Mouse (Mus musculus): ENCODE measurements around the gene Mctp1. TPM values are rescaled to one million over a fixed set of nuclear protein-coding genes. Genes with fewer than 3 reads are reported as not detected.
"Not testable (repeated sequence)": the region's sequence is repeated elsewhere in the genome, so short reads cannot be mapped to it uniquely, and the experiment has no call there.

The Mctp1 gene
- polyA plus RNA-seq, 1 experiment from 2014 or later = 0.47 TPM

DNA sequence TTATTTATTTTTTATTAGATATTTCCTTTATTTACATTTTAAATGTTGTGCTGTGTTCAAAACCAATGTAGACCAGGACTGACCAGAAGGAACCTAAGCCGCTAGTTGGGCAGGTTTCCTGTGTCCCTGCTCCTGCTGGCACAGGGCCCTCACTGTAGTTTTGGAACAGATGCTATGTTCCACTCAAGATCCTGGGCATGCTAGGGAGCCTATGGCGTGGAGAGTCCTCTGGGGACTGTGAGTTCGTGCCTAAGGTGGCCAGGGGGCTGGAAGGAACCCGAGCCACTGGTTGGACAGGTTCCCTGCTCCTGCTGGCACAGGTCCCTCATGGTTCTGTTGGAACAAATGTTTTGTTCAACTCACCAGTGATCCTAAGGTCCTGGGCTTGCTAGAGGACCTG, 35.8 kb downstream of the Mctp1 start:
- WGBS = 70% methylated on average over 4 of the region's 4 CpGs

GRCm38 (mm10) chr13:76421075-76421474, 36.7 kb downstream of the Mctp1 start:
- no peak for ATAC-seq (ENCODE audit: extremely low read depth, insufficient number of reproducible peaks, low FRiP score, low TSS enrichment)
- H3K27ac ChIP-seq (replicated peaks) = no peak overlapping the region
- 89% methylated on average over 1 of the region's 1 CpGs for WGBS

More for the DNA sequence above, 35.8 kb downstream of the Mctp1 start:
- H3K9ac ChIP-seq = no peak overlapping the region
- no peaks in the 10 kb centered on the region for H3K9me3 ChIP-seq
- H3K4me2 ChIP-seq = no peak overlapping the region
- H3K36me3 ChIP-seq = no peaks in the 10 kb centered on the region
- ATAC-seq (ENCODE audit: extremely low read depth, insufficient number of reproducible peaks, low FRiP score, low TSS enrichment) = no peak
- no peak overlapping the region for H3K4me3 ChIP-seq
- H3K4me1 ChIP-seq = no peaks in the 10 kb centered on the region
- H3K27ac ChIP-seq (replicated peaks) = no peak overlapping the region
- no peaks in the 10 kb centered on the region for H3K27me3 ChIP-seq (replicated peaks)

GRCm38 (mm10) chr13:76422124-76422523, 37.8 kb downstream of the Mctp1 start:
- no peak overlapping the region for H3K9ac ChIP-seq
- H3K9me3 ChIP-seq = no peaks in the 10 kb centered on the region
- H3K36me3 ChIP-seq = no peaks in the 10 kb centered on the region
- H3K4me3 ChIP-seq = no peak overlapping the region
- no peaks in the 10 kb centered on the region for H3K4me1 ChIP-seq
- no peak for ATAC-seq (ENCODE audit: extremely low read depth, insufficient number of reproducible peaks, low FRiP score, low TSS enrichment)
- H3K27me3 ChIP-seq (replicated peaks) = no peaks in the 10 kb centered on the region
- no peak overlapping the region for H3K27ac ChIP-seq (replicated peaks)
- H3K4me2 ChIP-seq = no peak overlapping the region
- WGBS = 67% methylated on average over 5 of the region's 5 CpGs

More at GRCm38 (mm10) chr13:76421075-76421474, 36.7 kb downstream of the Mctp1 start:
- Histone ChIP-seq H3K36me3 (no peaks in the 10 kb centered on the region), H3K4me2 (no peak overlapping the region), H3K4me3 (no peak overlapping the region), H3K9me3 (no peaks in the 10 kb centered on the region), H3K27me3 (replicated peaks) (no peaks in the 10 kb centered on the region), H3K9ac (no peak overlapping the region), H3K4me1 (no peaks in the 10 kb centered on the region)

DNA sequence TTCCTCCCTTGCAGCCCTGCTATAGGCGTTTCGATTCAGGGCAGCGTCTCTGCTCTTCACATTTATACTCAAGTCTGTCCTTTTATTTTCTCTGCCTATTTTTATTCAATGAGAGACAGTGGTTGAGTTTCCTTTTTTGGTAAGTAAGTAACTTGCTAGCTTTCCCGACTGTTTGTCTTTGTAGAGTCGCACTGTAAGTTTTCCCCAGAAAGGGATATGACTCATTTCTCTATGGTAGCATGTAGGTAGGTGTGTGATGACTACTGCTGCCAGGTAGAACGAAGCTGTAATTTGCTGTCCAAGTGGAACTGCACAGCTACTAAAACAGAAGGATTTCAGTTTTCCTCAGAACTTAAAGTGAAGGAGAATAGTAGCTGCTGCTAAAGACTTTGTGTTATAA, 45.1 kb downstream of the Mctp1 start:
- H3K4me2 ChIP-seq = no peak overlapping the region
- no peaks in the 10 kb centered on the region for H3K36me3 ChIP-seq
- no peak overlapping the region for H3K4me3 ChIP-seq
- no peak for ATAC-seq (ENCODE audit: extremely low read depth, insufficient number of reproducible peaks, low FRiP score, low TSS enrichment)
- no peaks in the 10 kb centered on the region for H3K4me1 ChIP-seq
- H3K9ac ChIP-seq = no peak overlapping the region
- no peak overlapping the region for H3K27ac ChIP-seq (replicated peaks)
- WGBS = 67% methylated on average over 6 of the region's 6 CpGs
- no peaks in the 10 kb centered on the region for H3K9me3 ChIP-seq
- no peaks in the 10 kb centered on the region for H3K27me3 ChIP-seq (replicated peaks)

- H3K4me3 ChIP-seq = no peak overlapping the region
- 48% methylated on average over 2 of the region's 2 CpGs for WGBS
Measured at GRCm38 (mm10) chr13:76429927-76430326, 45.6 kb downstream of the Mctp1 start.

GRCm38 (mm10) chr13:76431946-76432345, 47.6 kb downstream of the Mctp1 start:
- Histone ChIP-seq H3K4me2 (no peak overlapping the region), H3K4me1 (no peaks in the 10 kb centered on the region), H3K27me3 (replicated peaks) (no peaks in the 10 kb centered on the region), H3K9ac (no peak overlapping the region), H3K4me3 (no peak overlapping the region), H3K27ac (replicated peaks) (no peak overlapping the region), H3K9me3 (no peaks in the 10 kb centered on the region), H3K36me3 (no peaks in the 10 kb centered on the region)
- ATAC-seq (ENCODE audit: extremely low read depth, insufficient number of reproducible peaks, low FRiP score, low TSS enrichment) = no peak
- WGBS = 77% methylated on average over 2 of the region's 2 CpGs

More at GRCm38 (mm10) chr13:76429927-76430326, 45.6 kb downstream of the Mctp1 start:
- Histone ChIP-seq H3K36me3 (no peaks in the 10 kb centered on the region), H3K9me3 (no peaks in the 10 kb centered on the region), H3K27me3 (replicated peaks) (no peaks in the 10 kb centered on the region), H3K4me2 (no peak overlapping the region), H3K9ac (no peak overlapping the region), H3K27ac (replicated peaks) (no peak overlapping the region), H3K4me1 (no peaks in the 10 kb centered on the region)
- no peak for ATAC-seq (ENCODE audit: extremely low read depth, insufficient number of reproducible peaks, low FRiP score, low TSS enrichment)

DNA sequence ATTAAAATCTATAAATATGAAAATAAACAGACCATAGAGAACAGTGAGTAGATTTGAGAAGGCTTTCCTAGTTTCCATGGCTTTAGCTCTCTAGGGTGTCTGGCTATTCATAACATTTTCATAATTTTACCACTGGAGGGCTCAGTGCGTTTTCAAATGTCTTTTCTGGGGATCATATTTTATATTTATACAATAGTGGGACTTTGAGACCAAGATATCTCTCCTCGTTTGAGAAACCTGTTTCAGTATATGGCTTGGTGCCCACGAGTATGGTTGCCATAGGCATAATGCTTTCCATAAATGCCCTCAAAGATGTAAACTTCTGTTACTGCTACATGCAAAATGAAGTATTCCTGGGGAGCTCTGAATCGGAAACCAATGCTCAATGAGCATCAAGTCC, 49.1 kb downstream of the Mctp1 start:
- no peaks in the 10 kb centered on the region for H3K9me3 ChIP-seq
- H3K4me2 ChIP-seq = no peak overlapping the region
- no peak for ATAC-seq (ENCODE audit: extremely low read depth, insufficient number of reproducible peaks, low FRiP score, low TSS enrichment)
- no peaks in the 10 kb centered on the region for H3K27me3 ChIP-seq (replicated peaks)
- H3K9ac ChIP-seq = no peak overlapping the region
- WGBS = 73% methylated on average over 4 of the region's 4 CpGs
- H3K4me1 ChIP-seq = no peaks in the 10 kb centered on the region
- H3K4me3 ChIP-seq = no peak overlapping the region
- H3K36me3 ChIP-seq = no peaks in the 10 kb centered on the region
- H3K27ac ChIP-seq (replicated peaks) = no peak overlapping the region

GRCm38 (mm10) chr13:76436426-76436825, 52.1 kb downstream of the Mctp1 start:
- no peaks in the 10 kb centered on the region for H3K27me3 ChIP-seq (replicated peaks)
- H3K4me1 ChIP-seq = no peaks in the 10 kb centered on the region
- no peak overlapping the region for H3K27ac ChIP-seq (replicated peaks)
- no peaks in the 10 kb centered on the region for H3K9me3 ChIP-seq
- no peak overlapping the region for H3K9ac ChIP-seq
- H3K4me3 ChIP-seq = no peak overlapping the region
- no peak overlapping the region for H3K4me2 ChIP-seq
- no peak for ATAC-seq (ENCODE audit: extremely low read depth, insufficient number of reproducible peaks, low FRiP score, low TSS enrichment)
- no peaks in the 10 kb centered on the region for H3K36me3 ChIP-seq

DNA sequence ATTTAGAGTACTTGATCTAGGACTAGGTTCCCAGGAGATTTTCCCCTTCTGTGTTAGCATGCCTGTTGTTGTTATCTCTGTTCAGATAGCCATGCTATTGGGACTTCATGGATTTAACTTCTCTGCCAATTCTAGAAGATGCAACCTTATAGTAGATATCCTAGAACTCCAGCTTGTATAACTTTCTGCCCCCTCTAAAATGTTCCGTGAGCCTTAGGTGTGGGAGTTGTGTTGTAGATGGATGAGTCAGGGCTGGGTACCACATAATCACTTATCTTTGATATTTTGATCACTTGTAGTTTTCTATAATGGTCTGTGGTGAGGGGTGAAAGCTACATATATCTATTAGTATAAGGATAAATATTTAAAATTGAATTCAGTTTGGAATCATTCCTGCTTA, 54.4 kb downstream of the Mctp1 start:
- ATAC-seq (ENCODE audit: extremely low read depth, insufficient number of reproducible peaks, low FRiP score, low TSS enrichment) = no peak
- WGBS = 78% methylated on average over 1 of the region's 1 CpGs

DNA sequence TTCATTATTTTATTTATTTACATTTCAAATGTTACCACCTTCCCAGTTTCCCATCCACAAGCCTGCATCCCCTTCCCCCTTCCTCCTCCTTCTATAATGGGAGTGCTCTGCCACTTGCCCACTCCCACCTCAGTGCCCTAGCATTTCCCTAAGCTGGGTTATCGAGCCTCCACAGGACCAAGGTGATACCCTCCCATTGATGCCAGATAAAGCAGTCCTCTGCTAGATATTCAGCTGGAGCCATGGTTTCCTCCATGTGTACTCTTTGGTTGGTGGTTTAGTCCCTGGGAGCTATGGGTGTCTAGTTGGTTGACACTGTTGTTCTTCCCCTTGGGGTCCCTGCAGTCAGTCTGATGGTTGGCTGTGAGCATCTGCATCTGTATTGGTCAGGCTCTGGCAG, 61.7 kb downstream of the Mctp1 start:
- ATAC-seq (ENCODE audit: extremely low read depth, insufficient number of reproducible peaks, low FRiP score, low TSS enrichment) = no peak
- 64% methylated on average over 1 of the region's 1 CpGs for WGBS
- Histone ChIP-seq H3K27ac (replicated peaks) (no peak overlapping the region), H3K36me3 (no peaks in the 10 kb centered on the region), H3K4me2 (no peak overlapping the region), H3K4me1 (peaks cover 3% of the 10 kb centered on the region; the same call in 1 of the 2 replicates), H3K9me3 (no peaks in the 10 kb centered on the region), H3K27me3 (replicated peaks) (no peaks in the 10 kb centered on the region), H3K4me3 (no peak overlapping the region), H3K9ac (no peak overlapping the region)

More for the DNA sequence above, 54.4 kb downstream of the Mctp1 start:
- Histone ChIP-seq H3K4me1 (no peaks in the 10 kb centered on the region), H3K36me3 (no peaks in the 10 kb centered on the region), H3K4me2 (no peak overlapping the region), H3K27me3 (replicated peaks) (no peaks in the 10 kb centered on the region), H3K9me3 (no peaks in the 10 kb centered on the region), H3K27ac (replicated peaks) (no peak overlapping the region), H3K9ac (no peak overlapping the region), H3K4me3 (no peak overlapping the region)

- Histone ChIP-seq H3K4me3 (no peak overlapping the region), H3K9me3 (no peaks in the 10 kb centered on the region), H3K27ac (replicated peaks) (no peak overlapping the region), H3K27me3 (replicated peaks) (no peaks in the 10 kb centered on the region), H3K9ac (no peak overlapping the region), H3K4me2 (no peak overlapping the region), H3K4me1 (peaks cover 3% of the 10 kb centered on the region; the same call in 1 of the 2 replicates), H3K36me3 (no peaks in the 10 kb centered on the region)
- no peak for ATAC-seq (ENCODE audit: extremely low read depth, insufficient number of reproducible peaks, low FRiP score, low TSS enrichment)
- WGBS = 47% methylated on average over 1 of the region's 1 CpGs
Measured at GRCm38 (mm10) chr13:76447528-76447927, 63.2 kb downstream of the Mctp1 start.

GRCm38 (mm10) chr13:76451526-76451925, 67.2 kb downstream of the Mctp1 start:
- H3K36me3 ChIP-seq; ATAC-seq (ENCODE audit: extremely low read depth, insufficient number of reproducible peaks, low FRiP score, low TSS enrichment); H3K9ac ChIP-seq; H3K4me3 ChIP-seq; H3K27ac ChIP-seq (replicated peaks); H3K27me3 ChIP-seq (replicated peaks); H3K9me3 ChIP-seq; H3K4me2 ChIP-seq; H3K4me1 ChIP-seq: not testable (repeated sequence)
- 63% methylated on average over 3 of the region's 3 CpGs for WGBS
